Mouse (Mus musculus) gastrocnemius, adult 18-20 months (tissue): ENCODE measurements at regions not wholly inside any gene's neighbourhood (a gene's known extent, or its start where the extent isn't known, plus 50 kb on each side); places are given as distances from the start of the nearest gene placed in this dataset.
A peak's percentile ranks its signal among the peaks of the same experiment; 100 is the strongest.

Experiments
- DNase-seq: peaks from one replicate; pipeline ENCODE4 v3.0.0; 2021; ENCODE audit warnings: low spot score

- no peak for DNase-seq
Observed at GRCm38 (mm10) chr9:83059083-83059482, 83.8 kb upstream of the Phip start.

GRCm38 (mm10) chr9:83056208-83056607 is 80.9 kb upstream of the Phip start:
- no peak for DNase-seq

- DNase-seq, result no peak
Observed at GRCm38 (mm10) chr9:83051666-83052065, 76.3 kb upstream of the Phip start.

GRCm38 (mm10) chr9:83047567-83048238 is 72.4 kb upstream of the Phip start:
- DNase-seq, result no peak

- no peak for DNase-seq
Observed at GRCm38 (mm10) chr9:83046035-83046434, 70.7 kb upstream of the Phip start.

GRCm38 (mm10) chr9:83043790-83044189 is 68.5 kb upstream of the Phip start:
- no peak for DNase-seq

GRCm38 (mm10) chr9:83041345-83041744 is 66.0 kb upstream of the Phip start:
- DNase-seq, result no peak

- DNase-seq, result no peak
Observed at GRCm38 (mm10) chr9:83040686-83041085, 65.4 kb upstream of the Phip start.

- DNase-seq, result peak; percentile 52
Observed at GRCm38 (mm10) chr9:83037261-83038119, 62.2 kb upstream of the Phip start.
